Mouse (Mus musculus) midbrain, embryonic 15.5 days (tissue): ENCODE results near the gene Psmd6. TPM values are rescaled to one million over a fixed set of nuclear protein-coding genes. Genes with fewer than 3 reads are reported as not detected.

Experiments used
- polyA plus RNA-seq: library from polyadenylated mRNA; unstranded; fragments of >200 nt; fragmentation: Nextera tagmentation; extraction: Ambion mirVana; gene quantifications from 2 replicates; pipeline ENCODE4 v1.2.1, GENCODE M21; 2015

Gene Psmd6
- polyA plus RNA-seq, 1 experiment from 2014 or later, result 235 TPM

Other genes starting within 250 kb of the Psmd6 start
- gene Gm281, start 206.5 kb downstream of the Psmd6 start, polyA plus RNA-seq, result not detected in 2 replicates
- gene Atxn7, start 159.5 kb downstream of the Psmd6 start, polyA plus RNA-seq, result 4.1 and 5.0 TPM in 2 replicates
- 158 and 166 TPM in 2 replicates for gene Thoc7, start 159.1 kb downstream of the Psmd6 start, polyA plus RNA-seq
- not detected in 2 replicates for gene Olfr720, start 65.9 kb upstream of the Psmd6 start, polyA plus RNA-seq
- gene Olfr31, start 201.8 kb upstream of the Psmd6 start, polyA plus RNA-seq, result 0.04 and 0.12 TPM in 2 replicates
- gene Il3ra, start 225.3 kb upstream of the Psmd6 start, polyA plus RNA-seq, result 2.1 and 4.0 TPM in 2 replicates